ENCODE assay signal across 19 mouse cellular contexts in genomic region chr5:117871614-117872013, GRCm38 (mm10).
A peak's percentile ranks its signal among the peaks of the same experiment; 100 is the strongest.
DNase-seq lines count a peak whose midpoint lies in the region; ATAC-seq and TF ChIP-seq lines count a peak whose summit lies in the region.
"Had no signal": no experiment of that assay in that cellular context is flagged by ENCODE, and none has a peak within 500 bp of the region (broad histone marks: within the 10 kb centered on the region; RNA-seq: fewer than 3 reads in every experiment).

No protein-coding gene starts in this region.

- DNase-seq in kidney, postnatal 14 days, result no peak
- DNase-seq in CH12.LX (ENCODE audit: extremely low read depth), result no peak
- no peak for DNase-seq in frontal cortex, adult 2 months (ENCODE audit: extremely low spot score in 1 of 2, low spot score in 1 of 2)
- DNase-seq in heart, adult 18-20 months, result no peak
- DNase-seq: adrenal gland, adult 2 months; adrenal gland, adult 8-10 months; adrenal gland, postnatal 10 days; adrenal gland, postnatal 14 days; adrenal gland, postnatal 25 days; adrenal gland, postnatal 36 days; B cell, adult 2 months; cerebellum, adult 11 months; cerebellum, adult 11-12 months had no signal

- H3K4me1 ChIP-seq in kidney, embryonic 14.5 days (ENCODE audit: control insufficient read depth, insufficient read depth, low read length), result no peaks in the 10 kb centered on the region
- peaks cover 16 to 35% of the 10 kb centered on the region in 2 experiments for H3K4me1 ChIP-seq in CH12.LX (ENCODE audit: control insufficient read depth in 1 of 2, insufficient read depth in 2 of 2)

- no peak overlapping the region for H3K9ac ChIP-seq in kidney, embryonic 14.5 days (ENCODE audit: low read depth, low read length)
- peak overlapping the region; percentile 37; the same call in 1 of the 2 replicates for H3K9ac ChIP-seq in CH12.LX (ENCODE audit: insufficient read depth, low read depth)

- TF ChIP-seq RAD21 in CH12.LX (IDR thresholded peaks at IDR 0.05; ENCODE audit: low read depth, low read length), result no peak

- 0 out of 2 replicates have a peak, but pooled peaks have one; percentile 36 for ATAC-seq in kidney, embryonic 14.5 days (ENCODE audit: low FRiP score, low TSS enrichment)
- ATAC-seq: activated CD4-positive, CD25-positive, alpha-beta regulatory T cell, adult 4 months; CD4-positive, CD25-positive, alpha-beta regulatory T cell, adult 4 months; Patski had no signal

- no peaks in the 10 kb centered on the region for H3K9me3 ChIP-seq in kidney, embryonic 14.5 days (ENCODE audit: control insufficient read depth, low read length)
- peaks cover 3% of the 10 kb centered on the region for H3K9me3 ChIP-seq in CH12.LX (replicated peaks; ENCODE audit: low read length)

- no peak overlapping the region for H3K27ac ChIP-seq in kidney, embryonic 14.5 days (ENCODE audit: low read depth, low read length)
- peak overlapping the region; percentile 29 for H3K27ac ChIP-seq in CH12.LX (ENCODE audit: insufficient read depth, low read depth)

- H3K4me3 ChIP-seq in kidney, embryonic 14.5 days (ENCODE audit: low read length), result no peak overlapping the region
- peak overlapping the region in 1 of 3 experiments; percentile 18 for H3K4me3 ChIP-seq in CH12.LX (replicated peaks in 1 of 3; ENCODE audit: low read depth in 2 of 3, low read length in 2 of 3, poor library complexity in 1 of 3)
- no peak overlapping the region for H3K4me3 ChIP-seq in myocyte

- dilution Hi-C loops in CH12.LX (cut with MboI; ENCODE audit: extremely low pct_ligation_motif_present, extremely low pct_unique_long_range_greater_than_20kb, low sequenced_read_pairs), result no loop called here

- no peaks in the 10 kb centered on the region for H3K79me2 ChIP-seq in CH12.LX (replicated peaks; ENCODE audit: control insufficient read depth, extremely low read depth, insufficient read depth, poor library complexity, severe bottlenecking)
- H3K79me2 ChIP-seq in myocyte (ENCODE audit: control insufficient read depth, insufficient read depth), result no peaks in the 10 kb centered on the region

- 65% methylated on average over 1 of the region's 1 CpGs for WGBS in kidney, embryonic 14.5 days

- H3K27me3 ChIP-seq in kidney, embryonic 14.5 days (ENCODE audit: control insufficient read depth, insufficient read depth, low read length), result no peaks in the 10 kb centered on the region
- H3K27me3 ChIP-seq in CH12.LX (replicated peaks) (no peaks in the 10 kb centered on the region), myocyte (ENCODE audit: control insufficient read depth, insufficient read depth, insufficient read length) (no peaks in the 10 kb centered on the region)

- no peak overlapping the region for H3K4me2 ChIP-seq in kidney, embryonic 14.5 days (replicated peaks; ENCODE audit: low read depth, low read length)
- no peak overlapping the region for H3K4me2 ChIP-seq in CH12.LX (ENCODE audit: insufficient read depth, low read depth, poor library complexity, severe bottlenecking)
- peak overlapping the region; percentile 27 for H3K4me2 ChIP-seq in myocyte (ENCODE audit: low read depth)

- no peaks in the 10 kb centered on the region for H3K36me3 ChIP-seq in kidney, embryonic 14.5 days (ENCODE audit: control insufficient read depth, insufficient read depth, low read length)
- H3K36me3 ChIP-seq in CH12.LX (replicated peaks in 1 of 2; ENCODE audit: control insufficient read depth in 1 of 2, insufficient read depth in 1 of 2, low read length in 1 of 2) (no peaks in the 10 kb centered on the region), myocyte (ENCODE audit: control insufficient read depth, insufficient read depth) (no peaks in the 10 kb centered on the region)
- H3K36me3 ChIP-seq: G1E had no signal

- TF ChIP-seq CTCF in CH12.LX (conservative IDR thresholded peaks at IDR 0.05 in 1 of 2, IDR thresholded peaks at IDR 0.05 in 1 of 2; ENCODE audit: low read depth in 2 of 2, low read length in 2 of 2), result no peak

- H3ac ChIP-seq in myocyte (ENCODE audit: control insufficient read depth, insufficient read length), result no peak overlapping the region

- TF ChIP-seq POLR2A in CH12.LX (IDR thresholded peaks at IDR 0.05; ENCODE audit: low read depth, low read length) (no peak), myocyte (IDR thresholded peaks at IDR 0.05; ENCODE audit: insufficient read length, low read depth) (no peak)

- in situ Hi-C loops in CH12.LX (cut with MboI; ENCODE audit: low pct_ligation_motif_present, low pct_unique_long_range_greater_than_20kb, low sequenced_read_pairs), result no loop called here

- TF ChIP-seq EP300 in CH12.LX (IDR thresholded peaks at IDR 0.05; ENCODE audit: low read length), result peak; percentile 59

TF ChIP-seq in CH12.LX, 34 proteins besides CTCF, POLR2A, EP300 and RAD21:
- peak; percentile 65 for TF ChIP-seq IRF4 (IDR thresholded peaks at IDR 0.05; ENCODE audit: low read depth, low read length)
- no peak for TF ChIP-seq GABPA (IDR thresholded peaks at IDR 0.05; ENCODE audit: insufficient replicate concordance, low read depth, low read length)
- TF ChIP-seq ZKSCAN1 (IDR thresholded peaks at IDR 0.05; ENCODE audit: borderline replicate concordance, low read depth, low read length), result no peak
- 0 out of 2 replicates have a peak, but pooled peaks have one; percentile 38 for TF ChIP-seq MAZ (IDR thresholded peaks at IDR 0.05; ENCODE audit: low read depth, low read length)
- TF ChIP-seq UBTF (IDR thresholded peaks at IDR 0.05; ENCODE audit: low read depth, low read length), result no peak
- TF ChIP-seq NELFE (IDR thresholded peaks at IDR 0.05; ENCODE audit: low read depth, low read length), result 0 out of 2 replicates have a peak, but pooled peaks have one; percentile 16
- TF ChIP-seq USF2 (conservative IDR thresholded peaks at IDR 0.05; ENCODE audit: low read depth, low read length), result no peak
- no peak; the same call in 1 of the 2 replicates for TF ChIP-seq MEF2A (IDR thresholded peaks at IDR 0.05; ENCODE audit: borderline replicate concordance, low read depth, low read length)
- no peak for TF ChIP-seq TBP (conservative IDR thresholded peaks at IDR 0.05; ENCODE audit: low read depth, low read length)
- TF ChIP-seq SIN3A (IDR thresholded peaks at IDR 0.05; ENCODE audit: low read length), result no peak

TF ChIP-seq in myocyte, 11 proteins besides CTCF, POLR2A, EP300 and RAD21:
- no peak for TF ChIP-seq REST (IDR thresholded peaks at IDR 0.05; ENCODE audit: insufficient read depth, insufficient read length)
- TF ChIP-seq E2F4 (IDR thresholded peaks at IDR 0.05; ENCODE audit: insufficient read depth), result no peak
- peak; percentile 80 for TF ChIP-seq CEBPB (IDR thresholded peaks at IDR 0.05; ENCODE audit: insufficient read depth, poor library complexity, severe bottlenecking)
- no peak for TF ChIP-seq TCF12 (IDR thresholded peaks at IDR 0.05; ENCODE audit: insufficient read depth, poor library complexity, severe bottlenecking)
- no peak for TF ChIP-seq MYOD1 (IDR thresholded peaks at IDR 0.05; ENCODE audit: control insufficient read depth in 1 of 3, insufficient read length in 2 of 3, low read depth in 2 of 3)
